Mouse (Mus musculus) hindbrain, embryonic 15.5 days (tissue): Measurements from ENCODE around the gene Vgll4. TPM values are rescaled to one million over a fixed set of nuclear protein-coding genes. Genes with fewer than 3 reads are reported as not detected.

Experiments used
- ATAC-seq: fragments of 200-750 bp; cut with Nextera tagmentation; 2 replicates; pipeline ENCODE4 v1.8.0; 2017; ENCODE audit warnings: low read depth, moderate number of reproducible peaks, moderate TSS enrichment; ENCODE audit not compliant: low FRiP score
- H3K27ac ChIP-seq: fragments of 300-500 bp; sonication (generic); replicated peaks from 2 replicates; pipeline ENCODE4 v1.5.1; 2015; ENCODE audit warnings: mild to moderate bottlenecking, inconsistent platforms
- H3K27me3 ChIP-seq: fragments of 300-500 bp; sonication (generic); 2 replicates; pipeline ENCODE4 v1.6.1; 2015; ENCODE audit warnings: control low read depth, inconsistent platforms
- H3K36me3 ChIP-seq: fragments of 300-500 bp; sonication (generic); 2 replicates; pipeline ENCODE4 v1.6.1; 2015; ENCODE audit warnings: control low read depth, inconsistent platforms
- H3K4me1 ChIP-seq: fragments of 300-500 bp; sonication (generic); replicated peaks from 2 replicates; pipeline ENCODE4 v1.6.1; 2015; ENCODE audit warnings: control low read depth, inconsistent platforms
- H3K4me2 ChIP-seq: fragments of 300-500 bp; sonication (generic); 2 replicates; pipeline ENCODE4 v1.6.1; 2015; ENCODE audit warnings: moderate library complexity, mild to moderate bottlenecking, inconsistent platforms
- H3K4me3 ChIP-seq: fragments of 300-500 bp; sonication (generic); 2 replicates; pipeline ENCODE4 v1.5.1; 2015; ENCODE audit warnings: mild to moderate bottlenecking, inconsistent platforms
- H3K9ac ChIP-seq: fragments of 300-500 bp; sonication (generic); 2 replicates; pipeline ENCODE4 v1.6.1; 2015; ENCODE audit warnings: inconsistent platforms
- H3K9me3 ChIP-seq: fragments of 300-500 bp; sonication (generic); 2 replicates; pipeline ENCODE4 v1.6.1; 2016; ENCODE audit warnings: control low read depth, inconsistent platforms
- WGBS: fragments of 180-500 bp; shearing (Covaris S2); methylation state at CpG from one replicate; pipeline ENCODE4 v1.1.7; 2015; 5-methylcytosine and 5-hydroxymethylcytosine counted together
- polyA plus RNA-seq: library from polyadenylated mRNA; unstranded; fragments of >200 nt; fragmentation: Nextera tagmentation; extraction: Ambion mirVana; gene quantifications from 2 replicates; pipeline ENCODE4 v1.2.1, GENCODE M21; 2015

Vgll4 gene
- polyA plus RNA-seq, 1 experiment from 2014 or later = 51.8 TPM

GRCm38 (mm10) chr6:114860677-114861568 is 108.9 kb downstream of the Vgll4 start:
- Histone ChIP-seq H3K9me3 (no peaks in the 10 kb centered on the region), H3K9ac (no peak overlapping the region), H3K27ac (0 out of 2 replicates have a peak overlapping the region, but pooled peaks have one; percentile 2), H3K36me3 (no peaks in the 10 kb centered on the region), H3K4me3 (no peak overlapping the region), H3K4me1 (peaks cover 4% of the 10 kb centered on the region; the same call in 1 of the 2 replicates), H3K4me2 (no peak overlapping the region), H3K27me3 (no peaks in the 10 kb centered on the region)
- 84% methylated on average over 14 of the region's 14 CpGs for whole genome bisulfite sequencing
- no peak for ATAC-seq

DNA sequence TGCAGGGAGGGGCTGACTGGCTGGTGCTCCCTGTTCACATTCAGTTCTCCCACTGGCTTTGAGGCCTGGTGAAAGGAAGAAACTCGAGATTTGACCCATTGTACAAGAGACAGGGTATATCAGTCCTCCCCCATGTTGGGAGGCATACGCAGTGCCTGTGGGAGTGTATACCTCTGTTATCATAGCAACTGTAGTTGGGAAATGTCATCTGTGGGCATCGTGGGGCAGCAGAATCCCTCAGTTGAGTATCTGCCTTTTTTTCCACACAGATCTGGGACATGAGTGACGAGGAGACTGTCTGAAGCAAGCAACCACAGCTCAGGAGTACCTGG is 111.1 kb downstream of the Vgll4 start:
- no peak for ATAC-seq
- 77% methylated on average over 4 of the region's 4 CpGs for WGBS
- no peak overlapping the region for H3K27ac ChIP-seq

GRCm38 (mm10) chr6:114857996-114858721 is 111.6 kb downstream of the Vgll4 start:
- Histone ChIP-seq H3K4me1 (peaks cover 24% of the 10 kb centered on the region), H3K9ac (no peak overlapping the region), H3K9me3 (no peaks in the 10 kb centered on the region), H3K27ac (no peak overlapping the region), H3K36me3 (no peaks in the 10 kb centered on the region), H3K4me3 (no peak overlapping the region), H3K27me3 (no peaks in the 10 kb centered on the region), H3K4me2 (no peak overlapping the region)
- WGBS = 83% methylated on average over 3 of the region's 3 CpGs
- ATAC-seq = no peak

More for the DNA sequence above, 111.1 kb downstream of the Vgll4 start:
- Histone ChIP-seq H3K9me3 (no peaks in the 10 kb centered on the region), H3K9ac (no peak overlapping the region), H3K27me3 (no peaks in the 10 kb centered on the region), H3K4me3 (no peak overlapping the region), H3K4me1 (peaks cover 20% of the 10 kb centered on the region), H3K36me3 (no peaks in the 10 kb centered on the region), H3K4me2 (no peak overlapping the region)

DNA sequence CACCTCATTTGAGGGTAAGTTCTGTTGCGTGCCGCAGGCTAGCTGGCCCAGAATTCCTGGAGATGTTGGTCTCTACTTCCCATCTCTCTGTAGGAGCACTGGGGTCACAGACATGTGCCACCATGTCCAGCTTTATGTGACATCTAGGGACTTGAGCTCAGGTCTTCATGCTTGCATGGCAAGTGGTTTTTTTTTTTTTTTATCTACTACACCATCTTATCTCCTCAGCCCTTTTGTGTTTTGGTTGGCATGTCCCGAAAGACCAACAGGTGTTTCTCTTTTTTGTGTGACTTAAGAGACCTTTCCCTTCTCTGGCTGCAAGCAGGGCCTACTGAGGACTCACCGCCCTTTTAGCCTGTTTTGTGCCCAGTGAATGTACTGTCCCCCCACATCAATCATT is 113.3 kb downstream of the Vgll4 start:
- Histone ChIP-seq H3K9ac (no peak overlapping the region), H3K4me2 (no peak overlapping the region), H3K9me3 (no peaks in the 10 kb centered on the region), H3K27ac (no peak overlapping the region), H3K27me3 (no peaks in the 10 kb centered on the region), H3K4me1 (peaks cover 37% of the 10 kb centered on the region), H3K4me3 (no peak overlapping the region), H3K36me3 (no peaks in the 10 kb centered on the region)
- 94% methylated on average over 4 of the region's 4 CpGs for WGBS
- ATAC-seq = no peak

DNA sequence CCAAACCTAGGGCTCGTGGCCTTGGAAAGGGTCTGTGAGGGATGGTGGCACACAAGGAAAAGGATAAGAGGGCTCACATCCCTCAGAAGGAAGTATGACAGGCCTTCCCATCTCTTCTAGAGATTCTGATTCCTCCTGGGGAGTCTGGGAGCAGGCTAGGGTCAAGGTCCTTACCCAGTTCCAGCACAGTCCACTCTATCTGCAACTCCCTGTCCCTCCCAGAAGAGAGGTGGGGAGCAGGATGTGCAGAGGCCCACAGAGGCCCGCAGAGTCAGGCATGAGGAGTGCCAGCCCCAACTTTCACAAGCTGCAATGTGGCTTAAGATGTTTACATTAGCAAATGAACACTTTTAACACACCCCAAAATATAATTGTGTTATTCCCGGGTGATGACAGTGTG is 114.2 kb downstream of the Vgll4 start:
- no peak overlapping the region for H3K9ac ChIP-seq
- no peak overlapping the region for H3K27ac ChIP-seq
- no peak overlapping the region for H3K4me2 ChIP-seq
- no peak overlapping the region for H3K4me3 ChIP-seq
- H3K9me3 ChIP-seq = no peaks in the 10 kb centered on the region
- ATAC-seq = no peak
- peaks cover 41% of the 10 kb centered on the region for H3K4me1 ChIP-seq
- no peaks in the 10 kb centered on the region for H3K36me3 ChIP-seq
- H3K27me3 ChIP-seq = no peaks in the 10 kb centered on the region
- WGBS = 73% methylated on average over 3 of the region's 3 CpGs

- H3K27me3 ChIP-seq = no peaks in the 10 kb centered on the region
- H3K4me1 ChIP-seq = peaks cover 41% of the 10 kb centered on the region
- no peak overlapping the region for H3K9ac ChIP-seq
- H3K4me2 ChIP-seq = no peak overlapping the region
- no peaks in the 10 kb centered on the region for H3K9me3 ChIP-seq
- no peak overlapping the region for H3K4me3 ChIP-seq
- ATAC-seq = peak; percentile 13; the same call in 1 of the 2 replicates
- WGBS = 32% methylated on average over 2 of the region's 2 CpGs
- peak overlapping the region; percentile 21; the same call in 1 of the 2 replicates for H3K27ac ChIP-seq
- H3K36me3 ChIP-seq = no peaks in the 10 kb centered on the region
Observed at GRCm38 (mm10) chr6:114854368-114854767, 115.4 kb downstream of the Vgll4 start.

DNA sequence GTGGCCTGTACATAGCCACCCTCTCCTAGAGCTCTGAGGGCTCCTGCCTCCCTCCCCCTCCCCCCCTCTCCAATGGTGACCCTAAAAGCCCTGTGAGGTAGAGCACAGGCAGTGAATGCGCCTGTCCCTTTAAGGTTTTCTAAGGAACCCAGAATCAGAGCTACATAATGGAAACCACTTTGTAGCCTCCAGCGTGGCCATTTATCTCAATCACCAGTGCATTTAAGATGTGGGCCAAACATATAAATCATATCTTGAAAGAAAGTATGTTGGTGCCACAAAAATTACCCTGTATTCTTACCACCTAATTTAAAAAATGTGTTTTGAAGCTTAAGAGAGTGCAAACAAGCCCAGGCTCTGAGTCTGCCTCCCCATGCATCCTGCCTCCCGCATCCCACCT is 117.1 kb downstream of the Vgll4 start:
- peak overlapping the region; percentile 76 for H3K27ac ChIP-seq
- peak; percentile 44; the same call in 1 of the 2 replicates for ATAC-seq
- H3K27me3 ChIP-seq = no peaks in the 10 kb centered on the region
- H3K9me3 ChIP-seq = no peaks in the 10 kb centered on the region
- H3K4me1 ChIP-seq = peaks cover 50% of the 10 kb centered on the region
- H3K4me2 ChIP-seq = 0 out of 2 replicates have a peak overlapping the region, but pooled peaks have one; percentile 18
- H3K9ac ChIP-seq = 0 out of 2 replicates have a peak overlapping the region, but pooled peaks have one; percentile 14
- no peak overlapping the region for H3K4me3 ChIP-seq
- WGBS = 26% methylated on average over 3 of the region's 3 CpGs
- no peaks in the 10 kb centered on the region for H3K36me3 ChIP-seq

DNA sequence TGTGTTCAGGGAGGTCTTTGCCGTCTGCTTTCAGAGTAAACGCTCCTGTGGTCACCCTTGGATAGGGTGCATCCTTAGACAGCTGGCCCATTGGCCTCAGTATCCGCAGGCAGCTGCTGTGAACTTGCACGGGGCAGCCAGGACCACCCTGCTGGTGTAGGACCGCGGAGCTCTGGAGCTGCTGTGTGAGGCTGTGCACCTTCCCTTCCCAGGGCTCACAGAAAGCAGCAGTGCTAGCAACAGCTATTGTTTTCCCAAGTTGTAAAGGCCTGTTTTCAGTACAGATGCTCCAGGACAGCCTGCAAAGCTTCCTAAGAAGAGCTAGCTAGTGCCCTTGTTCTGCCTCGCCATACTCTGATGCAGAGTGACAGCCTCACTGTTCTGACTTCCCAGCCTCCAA is 118.1 kb downstream of the Vgll4 start:
- 32% methylated on average over 7 of the region's 7 CpGs for WGBS
- no peaks in the 10 kb centered on the region for H3K27me3 ChIP-seq
- no peak for ATAC-seq
- no peaks in the 10 kb centered on the region for H3K36me3 ChIP-seq
- H3K27ac ChIP-seq = peak overlapping the region; percentile 76; the same call in 1 of the 2 replicates
- no peak overlapping the region for H3K4me2 ChIP-seq
- peaks cover 52% of the 10 kb centered on the region for H3K4me1 ChIP-seq
- H3K9me3 ChIP-seq = no peaks in the 10 kb centered on the region
- no peak overlapping the region for H3K4me3 ChIP-seq
- H3K9ac ChIP-seq = no peak overlapping the region

DNA sequence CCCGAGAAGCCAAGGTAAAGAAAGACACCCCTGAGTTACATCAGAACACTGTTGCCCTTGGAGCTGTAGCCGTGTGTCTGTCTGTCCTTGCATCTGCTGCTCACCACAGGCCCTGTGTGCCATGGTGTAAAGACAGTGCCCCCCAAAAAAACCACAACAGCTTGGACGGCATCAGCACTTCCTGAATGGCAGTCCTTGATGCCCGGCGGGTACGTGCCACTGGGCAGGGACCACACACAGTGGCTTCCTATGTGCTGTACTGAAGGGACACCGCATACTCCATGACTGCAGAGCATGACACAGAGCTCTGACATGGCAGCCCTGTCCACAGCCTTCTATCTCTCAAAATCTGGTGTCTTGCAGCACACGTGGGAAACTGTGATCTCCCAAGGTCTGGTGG is 120.0 kb downstream of the Vgll4 start:
- peaks cover 57% of the 10 kb centered on the region for H3K4me1 ChIP-seq
- H3K9ac ChIP-seq = no peak overlapping the region
- H3K27ac ChIP-seq = no peak overlapping the region
- no peaks in the 10 kb centered on the region for H3K9me3 ChIP-seq
- WGBS = 87% methylated on average over 8 of the region's 8 CpGs
- no peaks in the 10 kb centered on the region for H3K27me3 ChIP-seq
- no peak for ATAC-seq
- H3K36me3 ChIP-seq = no peaks in the 10 kb centered on the region
- H3K4me2 ChIP-seq = no peak overlapping the region
- H3K4me3 ChIP-seq = no peak overlapping the region

DNA sequence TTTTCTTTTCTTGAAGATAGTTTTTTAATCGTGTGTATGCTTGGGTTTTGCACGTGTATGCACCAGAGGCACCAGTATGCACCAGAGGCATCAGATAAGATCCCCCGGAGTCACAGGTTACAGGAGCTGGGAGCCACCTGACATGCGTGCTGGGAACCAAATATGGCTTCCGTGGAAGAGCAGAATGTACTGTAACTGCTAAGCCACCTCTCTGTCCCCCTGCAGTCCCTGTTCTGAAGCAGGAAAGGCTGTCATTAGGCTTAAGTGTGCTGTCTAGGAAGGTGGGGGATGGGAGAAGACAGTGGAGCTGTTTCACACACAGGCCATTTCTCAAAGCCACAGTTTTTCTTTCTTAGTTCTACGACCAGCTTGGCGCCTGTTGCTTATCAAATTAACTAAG is 121.0 kb downstream of the Vgll4 start:
- WGBS = 66% methylated on average over 7 of the region's 7 CpGs
- H3K36me3 ChIP-seq = no peaks in the 10 kb centered on the region
- H3K27ac ChIP-seq = 0 out of 2 replicates have a peak overlapping the region, but pooled peaks have one; percentile 8
- H3K9ac ChIP-seq = no peak overlapping the region
- peaks cover 49% of the 10 kb centered on the region for H3K4me1 ChIP-seq
- H3K4me3 ChIP-seq = no peak overlapping the region
- H3K27me3 ChIP-seq = no peaks in the 10 kb centered on the region
- no peaks in the 10 kb centered on the region for H3K9me3 ChIP-seq
- H3K4me2 ChIP-seq = no peak overlapping the region
- ATAC-seq = no peak

GRCm38 (mm10) chr6:114847582-114848174 is 122.1 kb downstream of the Vgll4 start:
- WGBS = 80% methylated on average over 12 of the region's 12 CpGs
- H3K4me1 ChIP-seq = peaks cover 40% of the 10 kb centered on the region
- H3K4me2 ChIP-seq = no peak overlapping the region
- H3K4me3 ChIP-seq = no peak overlapping the region
- H3K9ac ChIP-seq = no peak overlapping the region
- no peak overlapping the region for H3K27ac ChIP-seq
- H3K36me3 ChIP-seq = no peaks in the 10 kb centered on the region
- no peaks in the 10 kb centered on the region for H3K27me3 ChIP-seq
- ATAC-seq = no peak
- no peaks in the 10 kb centered on the region for H3K9me3 ChIP-seq
